Comparison of ENCODE assay signal across 21 mouse cellular contexts in genomic region chr5:8456561-8456960, GRCm38 (mm10). TPM values are rescaled to one million over a fixed set of nuclear protein-coding genes. Genes with fewer than 3 reads are reported as not detected.
A peak's percentile ranks its signal among the peaks of the same experiment; 100 is the strongest.
DNase-seq lines count a peak whose midpoint lies in the region; ATAC-seq and TF ChIP-seq lines count a peak whose summit lies in the region.
"Had no signal": no experiment of that assay in that cellular context is flagged by ENCODE, and none has a peak within 500 bp of the region (broad histone marks: within the 10 kb centered on the region; RNA-seq: fewer than 3 reads in every experiment).

No protein-coding gene starts in this region.

- no peak overlapping the region for H3K4me3 ChIP-seq in forebrain, postnatal 0 days (ENCODE audit: low read depth, low read length)
- H3K4me3 ChIP-seq: embryonic facial prominence, embryonic 15.5 days; forebrain, embryonic 13.5 days; gastrocnemius, adult 2 months; hindbrain, embryonic 15.5 days; neural tube, embryonic 12.5 days had no signal

- H3K4me2 ChIP-seq in forebrain, postnatal 0 days (ENCODE audit: low read depth) = no peak overlapping the region
- H3K4me2 ChIP-seq: embryonic facial prominence, embryonic 15.5 days; forebrain, embryonic 13.5 days; hindbrain, embryonic 15.5 days; neural tube, embryonic 12.5 days had no signal

- H3K27ac ChIP-seq in forebrain, postnatal 0 days (ENCODE audit: low read depth, low read length) = no peak overlapping the region
- H3K27ac ChIP-seq: embryonic facial prominence, embryonic 15.5 days; forebrain, embryonic 13.5 days; gastrocnemius, adult 2 months; hindbrain, embryonic 15.5 days; neural tube, embryonic 12.5 days had no signal

- H3K36me3 ChIP-seq in forebrain, postnatal 0 days (ENCODE audit: insufficient read depth) = no peaks in the 10 kb centered on the region

- TF ChIP-seq CTCF in forebrain, postnatal 0 days (IDR thresholded peaks at IDR 0.05; ENCODE audit: low read depth) = no peak

- peak; percentile 74 for ATAC-seq in CD4-positive, CD25-positive, alpha-beta regulatory T cell, adult 4 months
- no peak for ATAC-seq in forebrain, postnatal 0 days
- ATAC-seq: forebrain, embryonic 13.5 days; liver, postnatal 0 days; midbrain, embryonic 16.5 days had no signal

- peak; percentile 32 to 34 for DNase-seq in adrenal gland, postnatal 36 days
- DNase-seq in adrenal gland, postnatal 10 days = no peak
- DNase-seq in brain, adult 2 months (ENCODE audit: low read depth, low spot score) = peak; percentile 14
- peak; percentile 3 to 26 for DNase-seq in natural killer cell, adult 2 months (ENCODE audit: low spot score in 2 of 2)
- no peak for DNase-seq in forebrain, postnatal 0 days
- no peak for DNase-seq in urinary bladder, postnatal 14 days (ENCODE audit: low spot score)
- DNase-seq: cerebellum, adult 18-20 months; gastrocnemius, adult 2 months; heart, adult 11 months; kidney, adult 2 months; kidney, postnatal 25 days; layer of hippocampus, adult 9-11 months; liver, postnatal 0 days; right cerebral cortex, postnatal 25 days; thymus, adult 18-20 months had no signal

- H3K4me1 ChIP-seq in forebrain, postnatal 0 days (ENCODE audit: insufficient read depth) = no peaks in the 10 kb centered on the region
- H3K4me1 ChIP-seq: embryonic facial prominence, embryonic 15.5 days; forebrain, embryonic 13.5 days; hindbrain, embryonic 15.5 days; neural tube, embryonic 12.5 days had no signal

- H3K27me3 ChIP-seq in forebrain, postnatal 0 days (ENCODE audit: insufficient read depth, low read length) = no peaks in the 10 kb centered on the region
- H3K27me3 ChIP-seq: embryonic facial prominence, embryonic 15.5 days; forebrain, embryonic 13.5 days; hindbrain, embryonic 15.5 days; neural tube, embryonic 12.5 days had no signal

- WGBS in forebrain, postnatal 0 days = 90% methylated on average over 5 of the region's 5 CpGs

- H3K9me3 ChIP-seq in forebrain, postnatal 0 days (ENCODE audit: low read length) = no peaks in the 10 kb centered on the region
- H3K9me3 ChIP-seq: embryonic facial prominence, embryonic 15.5 days; forebrain, embryonic 13.5 days; hindbrain, embryonic 15.5 days; neural tube, embryonic 12.5 days had no signal

- no peak overlapping the region for H3K9ac ChIP-seq in forebrain, postnatal 0 days
- H3K9ac ChIP-seq: embryonic facial prominence, embryonic 15.5 days; forebrain, embryonic 13.5 days; hindbrain, embryonic 15.5 days; liver, postnatal 0 days; neural tube, embryonic 12.5 days had no signal

RNA-seq across cellular contexts. Expression of gene Slc25a40, which starts 33.9 kb away (rescaled TPM):
- total RNA-seq in adrenal gland, postnatal 36 days (2021) = 10 to 100 TPM; 12.4 to 12.9 TPM
- total RNA-seq in adrenal gland, postnatal 10 days (2021) = 10 to 100 TPM in 1 of 2 experiments, 1 to 10 TPM in 1; 8.7 to 13.3 TPM
- 10 to 100 TPM; 23.5 to 24.2 TPM for polyA plus RNA-seq in CD4-positive, CD25-positive, alpha-beta regulatory T cell, adult 4 months (2017; shearing (Covaris generic))
- 9.2 and 12.7 TPM in 2 replicates for total RNA-seq in forebrain, postnatal 0 days (2014; rRNA removed)
- 4.8 and 8.0 TPM in 2 replicates for polyA plus RNA-seq in forebrain, postnatal 0 days (2015; fragmentation: Nextera tagmentation; extraction: Ambion mirVana)

RNA-seq across cellular contexts. Expression of gene Dbf4, which starts 34.0 kb away (rescaled TPM):
- total RNA-seq in adrenal gland, postnatal 36 days (2021) = 1 to 10 TPM; 6.4 to 8.5 TPM
- total RNA-seq in adrenal gland, postnatal 10 days (2021) = 10 to 100 TPM in 1 of 2 experiments, 1 to 10 TPM in 1; 9.8 to 14.3 TPM
- 1 to 10 TPM; 8.7 to 9.2 TPM for polyA plus RNA-seq in CD4-positive, CD25-positive, alpha-beta regulatory T cell, adult 4 months (2017; shearing (Covaris generic))
- total RNA-seq in forebrain, postnatal 0 days (2014; rRNA removed) = 11.4 and 13.3 TPM in 2 replicates
- polyA plus RNA-seq in forebrain, postnatal 0 days (2015; fragmentation: Nextera tagmentation; extraction: Ambion mirVana) = 8.2 and 8.3 TPM in 2 replicates

Comparison
In these comparisons a context has a peak if more than half of its experiments do, and no peak if none do; other contexts are left out.
1. DNase-seq: peak in adrenal gland, postnatal 36 days (2 of 2), brain, adult 2 months (single experiment) and natural killer cell, adult 2 months (2 of 2); none in adrenal gland, postnatal 10 days (single experiment), forebrain, postnatal 0 days (single experiment) and urinary bladder, postnatal 14 days (single experiment).